Comparison of ENCODE assay signal across 9 mouse cellular contexts in the genomic region with DNA sequence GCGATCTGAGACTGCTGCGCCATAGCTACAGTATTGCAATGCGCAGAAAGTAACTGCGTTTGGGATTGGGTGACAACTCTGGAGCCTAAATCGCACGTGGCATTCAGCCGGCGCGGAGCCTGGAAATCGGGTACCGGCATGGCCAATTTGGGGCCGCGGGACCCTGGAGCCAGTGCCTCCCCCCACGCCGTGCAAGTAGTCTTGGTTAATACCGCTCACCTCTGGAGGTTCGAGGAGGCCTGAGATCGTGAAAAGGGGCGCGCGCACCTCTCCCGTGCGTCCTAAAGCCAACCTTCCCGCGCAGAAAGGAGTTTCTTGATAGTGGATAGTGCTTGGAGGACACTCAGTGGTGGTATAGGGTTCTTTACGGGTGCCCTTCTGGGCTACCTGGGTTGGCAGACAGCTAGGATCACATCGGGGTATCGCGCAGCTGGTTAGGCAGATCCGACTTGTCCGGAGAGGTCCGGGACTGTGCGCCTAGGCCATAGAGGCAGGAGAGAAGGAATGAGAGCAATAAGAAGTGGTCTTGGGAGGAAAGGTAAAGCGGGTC. TPM values are rescaled to one million over a fixed set of nuclear protein-coding genes. Genes with fewer than 3 reads are reported as not detected.
A peak's percentile ranks its signal among the peaks of the same experiment; 100 is the strongest.
DNase-seq lines count a peak whose midpoint lies in the region; ATAC-seq and TF ChIP-seq lines count a peak whose summit lies in the region.
"Had no signal": no experiment of that assay in that cellular context is flagged by ENCODE, and none has a peak within 500 bp of the region (broad histone marks: within the 10 kb centered on the region; RNA-seq: fewer than 3 reads in every experiment).

No protein-coding gene starts in this region.

- WGBS in forebrain, embryonic 12.5 days: 47% methylated on average over 34 of the region's 34 CpGs
- WGBS in forebrain, postnatal 0 days: 53% methylated on average over 34 of the region's 34 CpGs
- 50% methylated on average over 34 of the region's 34 CpGs for WGBS in midbrain, embryonic 13.5 days
- 48% methylated on average over 34 of the region's 34 CpGs for WGBS in midbrain, embryonic 11.5 days
- WGBS in liver, embryonic 13.5 days (ENCODE audit: insufficient replicate concordance): 55% methylated on average over 34 of the region's 34 CpGs
- 47% methylated on average over 34 of the region's 34 CpGs for WGBS in thymus, adult 2 months

- peaks cover 24% of the 10 kb centered on the region for H3K4me1 ChIP-seq in forebrain, embryonic 12.5 days
- no peaks in the 10 kb centered on the region for H3K4me1 ChIP-seq in forebrain, postnatal 0 days (ENCODE audit: insufficient read depth)
- H3K4me1 ChIP-seq in midbrain, embryonic 13.5 days (replicated peaks): peaks cover 31% of the 10 kb centered on the region
- peaks cover 2% of the 10 kb centered on the region for H3K4me1 ChIP-seq in midbrain, embryonic 11.5 days (ENCODE audit: control insufficient read depth, insufficient read depth, low read length)
- peaks cover 6% of the 10 kb centered on the region; the same call in 1 of the 2 replicates for H3K4me1 ChIP-seq in liver, embryonic 13.5 days (replicated peaks)
- no peaks in the 10 kb centered on the region for H3K4me1 ChIP-seq in thymus, adult 2 months (replicated peaks; ENCODE audit: control insufficient read depth, insufficient read depth, low read length)

- H3K36me3 ChIP-seq in forebrain, embryonic 12.5 days (replicated peaks): peaks cover 70% of the 10 kb centered on the region
- peaks cover 41% of the 10 kb centered on the region for H3K36me3 ChIP-seq in forebrain, postnatal 0 days (ENCODE audit: insufficient read depth)
- H3K36me3 ChIP-seq in midbrain, embryonic 13.5 days: peaks cover 58% of the 10 kb centered on the region
- peaks cover 46% of the 10 kb centered on the region for H3K36me3 ChIP-seq in midbrain, embryonic 11.5 days (ENCODE audit: control insufficient read depth, insufficient read depth, low read length)
- H3K36me3 ChIP-seq in liver, embryonic 13.5 days: peaks cover 91% of the 10 kb centered on the region
- H3K36me3 ChIP-seq in thymus, adult 2 months (ENCODE audit: control insufficient read depth, insufficient read depth, low read length): no peaks in the 10 kb centered on the region

- no peak overlapping the region for H3K4me2 ChIP-seq in forebrain, embryonic 12.5 days
- no peak overlapping the region for H3K4me2 ChIP-seq in forebrain, postnatal 0 days (ENCODE audit: low read depth)
- no peak overlapping the region for H3K4me2 ChIP-seq in midbrain, embryonic 13.5 days (replicated peaks)
- no peak overlapping the region for H3K4me2 ChIP-seq in midbrain, embryonic 11.5 days
- H3K4me2 ChIP-seq in liver, embryonic 13.5 days: peak overlapping the region; percentile 11; the same call in 1 of the 2 replicates

- ATAC-seq in forebrain, embryonic 12.5 days (ENCODE audit: low FRiP score): no peak
- ATAC-seq in forebrain, postnatal 0 days: no peak
- no peak for ATAC-seq in midbrain, embryonic 13.5 days
- ATAC-seq in midbrain, embryonic 11.5 days (ENCODE audit: low FRiP score): no peak
- no peak for ATAC-seq in liver, embryonic 13.5 days (ENCODE audit: low read depth)

- peaks cover 74% of the 10 kb centered on the region for H3K27me3 ChIP-seq in forebrain, embryonic 12.5 days
- H3K27me3 ChIP-seq in forebrain, postnatal 0 days (ENCODE audit: insufficient read depth, low read length): peaks cover 40% of the 10 kb centered on the region
- peaks cover 68% of the 10 kb centered on the region for H3K27me3 ChIP-seq in midbrain, embryonic 13.5 days
- peaks cover 38% of the 10 kb centered on the region for H3K27me3 ChIP-seq in midbrain, embryonic 11.5 days (ENCODE audit: control insufficient read depth, insufficient read depth, low read length)
- H3K27me3 ChIP-seq in liver, embryonic 13.5 days: peaks cover 63% of the 10 kb centered on the region
- H3K27me3 ChIP-seq in thymus, adult 2 months (ENCODE audit: control insufficient read depth, insufficient read depth, low read length): no peaks in the 10 kb centered on the region; the same call in 1 of the 2 replicates

- H3K27ac ChIP-seq in forebrain, embryonic 12.5 days: no peak overlapping the region
- H3K27ac ChIP-seq in forebrain, postnatal 0 days (ENCODE audit: low read depth, low read length): no peak overlapping the region
- H3K27ac ChIP-seq in midbrain, embryonic 13.5 days: no peak overlapping the region
- H3K27ac ChIP-seq in midbrain, embryonic 11.5 days (ENCODE audit: low read depth, low read length): no peak overlapping the region
- no peak overlapping the region for H3K27ac ChIP-seq in liver, embryonic 13.5 days
- H3K27ac ChIP-seq in thymus, adult 2 months (ENCODE audit: control insufficient read depth, insufficient read depth, low read length): no peak overlapping the region

- TF ChIP-seq POLR2A in thymus, adult 2 months (IDR thresholded peaks at IDR 0.05; ENCODE audit: control insufficient read depth, extremely low read depth, insufficient read depth, low read length, poor library complexity): no peak

- peak overlapping the region; percentile 4; the same call in 1 of the 2 replicates for H3K4me3 ChIP-seq in forebrain, embryonic 12.5 days (replicated peaks)
- no peak overlapping the region for H3K4me3 ChIP-seq in forebrain, postnatal 0 days (ENCODE audit: low read depth, low read length)
- H3K4me3 ChIP-seq in midbrain, embryonic 13.5 days (replicated peaks): peak overlapping the region; percentile 17; the same call in 1 of the 2 replicates
- H3K4me3 ChIP-seq in midbrain, embryonic 11.5 days (ENCODE audit: low read depth, low read length): no peak overlapping the region
- 0 out of 2 replicates have a peak overlapping the region, but pooled peaks have one; percentile 29 for H3K4me3 ChIP-seq in liver, embryonic 13.5 days (replicated peaks)
- H3K4me3 ChIP-seq in thymus, adult 2 months (ENCODE audit: control insufficient read depth, insufficient read depth, low read length): no peak overlapping the region

- no peak for TF ChIP-seq CTCF in forebrain, postnatal 0 days (IDR thresholded peaks at IDR 0.05; ENCODE audit: low read depth)
- TF ChIP-seq CTCF in thymus, adult 2 months (IDR thresholded peaks at IDR 0.05; ENCODE audit: borderline replicate concordance, control insufficient read depth, extremely low read depth, insufficient read depth, low read length, poor library complexity): no peak

- H3K9me3 ChIP-seq in forebrain, embryonic 12.5 days: peaks cover 34% of the 10 kb centered on the region
- H3K9me3 ChIP-seq in forebrain, postnatal 0 days (ENCODE audit: low read length): no peaks in the 10 kb centered on the region
- H3K9me3 ChIP-seq in midbrain, embryonic 13.5 days: peaks cover 26% of the 10 kb centered on the region
- H3K9me3 ChIP-seq in midbrain, embryonic 11.5 days (ENCODE audit: control insufficient read depth, low read length): peaks cover 19% of the 10 kb centered on the region; the same call in 1 of the 2 replicates
- H3K9me3 ChIP-seq in liver, embryonic 13.5 days (replicated peaks): peaks cover 30% of the 10 kb centered on the region

- no peak overlapping the region for H3K9ac ChIP-seq in forebrain, embryonic 12.5 days
- no peak overlapping the region for H3K9ac ChIP-seq in forebrain, postnatal 0 days
- no peak overlapping the region for H3K9ac ChIP-seq in midbrain, embryonic 13.5 days (replicated peaks)
- H3K9ac ChIP-seq in midbrain, embryonic 11.5 days (ENCODE audit: low read length): no peak overlapping the region
- H3K9ac ChIP-seq in liver, embryonic 13.5 days: no peak overlapping the region

- no peak for DNase-seq in forebrain, postnatal 0 days
- DNase-seq in midbrain, embryonic 11.5 days (ENCODE audit: low spot score, missing footprints): no peak
- no peak for DNase-seq in liver, embryonic 13.5 days
- no peak for DNase-seq in thymus, adult 2 months
- DNase-seq in cerebellum, postnatal 10 days: no peak
- no peak for DNase-seq in layer of hippocampus, adult 9-11 months
- DNase-seq: heart, postnatal 4 days had no signal

RNA-seq across cellular contexts. Expression of a gene that starts 1.9 kb away (rescaled TPM):
- polyA plus RNA-seq in forebrain, embryonic 12.5 days (2016; fragmentation: Nextera tagmentation; extraction: Ambion mirVana): 1,283 and 1,309 TPM in 2 replicates
- 1,201 and 1,512 TPM in 2 replicates for total RNA-seq in forebrain, postnatal 0 days (2014; rRNA removed)
- polyA plus RNA-seq in forebrain, postnatal 0 days (2015; fragmentation: Nextera tagmentation; extraction: Ambion mirVana): 1,404 and 1,604 TPM in 2 replicates
- 1,084 and 1,205 TPM in 2 replicates for polyA plus RNA-seq in midbrain, embryonic 13.5 days (2015; fragmentation: Nextera tagmentation; extraction: Ambion mirVana)
- polyA plus RNA-seq in midbrain, embryonic 11.5 days (2014; fragmentation: Nextera tagmentation; extraction: Ambion mirVana): 1,087 and 1,162 TPM in 2 replicates
- polyA plus RNA-seq in liver, embryonic 13.5 days (2015; fragmentation: Nextera tagmentation; extraction: Ambion mirVana): 343 and 362 TPM in 2 replicates
- 681 and 716 TPM in 2 replicates for polyA plus RNA-seq in thymus, adult 2 months (2012; rRNA removed)

Comparison
In these comparisons a context has a peak if more than half of its experiments do, and no peak if none do; other contexts are left out.
1. H3K4me3 ChIP-seq: peak in forebrain, embryonic 12.5 days (single experiment), midbrain, embryonic 13.5 days (single experiment) and liver, embryonic 13.5 days (single experiment); none in forebrain, postnatal 0 days (single experiment), midbrain, embryonic 11.5 days (single experiment) and thymus, adult 2 months (single experiment).